Mouse (Mus musculus): ENCODE measurements around the gene Nostrin. TPM values are rescaled to one million over a fixed set of nuclear protein-coding genes. Genes with fewer than 3 reads are reported as not detected.

Nostrin gene
- polyA plus RNA-seq, 1 experiment from 2014 or later: 0.34 TPM

- Histone ChIP-seq H3K9ac (no peak overlapping the region), H3K27me3 (no peaks in the 10 kb centered on the region), H3K4me1 (peaks cover 12% of the 10 kb centered on the region), H3K4me3 (no peak overlapping the region), H3K27ac (peak overlapping the region; percentile 55; the same call in 1 of the 2 replicates), H3K36me3 (peaks cover 7% of the 10 kb centered on the region; the same call in 1 of the 2 replicates), H3K4me2 (peak overlapping the region; percentile 24; the same call in 1 of the 2 replicates), H3K9me3 (no peaks in the 10 kb centered on the region)
- 42% methylated on average over 7 of the region's 7 CpGs for WGBS
- ATAC-seq (ENCODE audit: insufficient number of reproducible peaks, insufficient read depth, low FRiP score, low TSS enrichment, low read depth): no peak
Observed at GRCm38 (mm10) chr2:69109710-69110109, 25.9 kb upstream of the Nostrin start.

GRCm38 (mm10) chr2:69112609-69113008, 23.0 kb upstream of the Nostrin start:
- peaks cover 12% of the 10 kb centered on the region for H3K4me1 ChIP-seq
- WGBS: 85% methylated on average over 5 of the region's 5 CpGs
- no peak for ATAC-seq (ENCODE audit: insufficient number of reproducible peaks, insufficient read depth, low FRiP score, low TSS enrichment, low read depth)

GRCm38 (mm10) chr2:69113829-69114547, 21.6 kb upstream of the Nostrin start:
- 83% methylated on average over 10 of the region's 10 CpGs for WGBS
- H3K27me3 ChIP-seq: no peaks in the 10 kb centered on the region
- H3K4me2 ChIP-seq: no peak overlapping the region
- ATAC-seq (ENCODE audit: insufficient number of reproducible peaks, insufficient read depth, low FRiP score, low TSS enrichment, low read depth): no peak
- no peak overlapping the region for H3K4me3 ChIP-seq
- H3K27ac ChIP-seq: no peak overlapping the region
- peaks cover 14% of the 10 kb centered on the region for H3K36me3 ChIP-seq
- no peak overlapping the region for H3K9ac ChIP-seq
- peaks cover 7% of the 10 kb centered on the region for H3K9me3 ChIP-seq
- H3K4me1 ChIP-seq: peaks cover 9% of the 10 kb centered on the region

More at GRCm38 (mm10) chr2:69112609-69113008, 23.0 kb upstream of the Nostrin start:
- Histone ChIP-seq H3K36me3 (peaks cover 14% of the 10 kb centered on the region), H3K27ac (no peak overlapping the region), H3K4me3 (no peak overlapping the region), H3K9me3 (peaks cover 7% of the 10 kb centered on the region), H3K4me2 (no peak overlapping the region), H3K27me3 (no peaks in the 10 kb centered on the region), H3K9ac (no peak overlapping the region)

DNA sequence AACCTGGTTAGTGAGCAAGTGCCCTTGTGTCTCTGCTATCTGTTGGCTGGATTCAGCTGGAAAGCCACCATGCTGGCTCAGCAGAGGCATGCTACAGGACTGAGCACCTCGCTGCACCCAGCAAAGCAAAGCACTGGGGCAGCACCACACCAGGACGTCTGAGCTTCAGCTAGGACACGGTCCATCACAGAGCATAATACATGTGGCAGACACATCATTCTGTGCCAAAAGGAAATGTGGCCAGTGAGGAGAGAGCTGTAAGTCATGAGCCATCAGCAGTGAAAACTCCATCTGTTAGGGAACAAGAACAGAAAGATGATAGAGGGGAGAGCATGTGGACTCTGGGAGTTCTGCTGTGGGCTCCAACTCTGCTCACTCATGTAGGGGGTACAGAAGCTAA, 19.7 kb upstream of the Nostrin start:
- Histone ChIP-seq H3K27me3 (no peaks in the 10 kb centered on the region), H3K4me3 (no peak overlapping the region), H3K9me3 (peaks cover 7% of the 10 kb centered on the region), H3K4me2 (no peak overlapping the region), H3K27ac (no peak overlapping the region), H3K36me3 (peaks cover 14% of the 10 kb centered on the region), H3K9ac (no peak overlapping the region), H3K4me1 (no peaks in the 10 kb centered on the region)
- no peak for ATAC-seq (ENCODE audit: insufficient number of reproducible peaks, insufficient read depth, low FRiP score, low TSS enrichment, low read depth)
- 92% methylated on average over 3 of the region's 3 CpGs for WGBS

DNA sequence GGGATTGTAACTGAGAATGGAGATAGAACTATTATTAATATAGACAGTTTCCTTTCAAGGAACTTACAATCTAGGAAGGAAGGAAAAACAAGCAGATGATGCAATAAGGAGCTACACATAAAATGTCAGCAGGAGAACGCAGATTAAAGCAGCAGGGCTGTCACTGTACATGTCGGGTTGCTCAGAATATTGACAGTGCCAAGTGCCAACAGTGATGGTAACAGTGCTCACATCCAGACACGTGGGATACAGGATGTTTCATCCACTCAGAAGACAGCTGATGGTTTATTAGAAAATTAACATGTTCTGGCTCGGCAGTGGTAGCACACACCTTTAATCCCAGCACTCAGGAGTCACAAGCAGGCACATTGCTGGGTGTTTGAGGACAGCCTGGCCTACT, 18.8 kb upstream of the Nostrin start:
- H3K27me3 ChIP-seq: no peaks in the 10 kb centered on the region
- H3K9ac ChIP-seq: no peak overlapping the region
- H3K4me1 ChIP-seq: no peaks in the 10 kb centered on the region
- WGBS: 75% methylated on average over 4 of the region's 4 CpGs
- peaks cover 8% of the 10 kb centered on the region for H3K36me3 ChIP-seq
- no peak overlapping the region for H3K27ac ChIP-seq
- H3K9me3 ChIP-seq: peaks cover 7% of the 10 kb centered on the region
- H3K4me3 ChIP-seq: no peak overlapping the region
- no peak overlapping the region for H3K4me2 ChIP-seq
- ATAC-seq (ENCODE audit: insufficient number of reproducible peaks, insufficient read depth, low FRiP score, low TSS enrichment, low read depth): no peak

GRCm38 (mm10) chr2:69118994-69119393, 16.6 kb upstream of the Nostrin start:
- Histone ChIP-seq H3K4me3 (no peak overlapping the region), H3K9me3 (peaks cover 7% of the 10 kb centered on the region), H3K27me3 (no peaks in the 10 kb centered on the region), H3K4me2 (no peak overlapping the region), H3K27ac (no peak overlapping the region), H3K4me1 (no peaks in the 10 kb centered on the region), H3K9ac (no peak overlapping the region), H3K36me3 (peaks cover 8% of the 10 kb centered on the region; the same call in 1 of the 2 replicates)
- WGBS: 84% methylated on average over 1 of the region's 1 CpGs
- ATAC-seq (ENCODE audit: insufficient number of reproducible peaks, insufficient read depth, low FRiP score, low TSS enrichment, low read depth): no peak

- Histone ChIP-seq H3K9me3 (peaks cover 7% of the 10 kb centered on the region), H3K27me3 (no peaks in the 10 kb centered on the region), H3K4me3 (no peak overlapping the region), H3K4me2 (no peak overlapping the region), H3K36me3 (peaks cover 8% of the 10 kb centered on the region; the same call in 1 of the 2 replicates), H3K27ac (no peak overlapping the region), H3K9ac (no peak overlapping the region), H3K4me1 (no peaks in the 10 kb centered on the region)
- WGBS: 86% methylated on average over 2 of the region's 2 CpGs
- no peak for ATAC-seq (ENCODE audit: insufficient number of reproducible peaks, insufficient read depth, low FRiP score, low TSS enrichment, low read depth)
Observed at GRCm38 (mm10) chr2:69119718-69120117, 15.9 kb upstream of the Nostrin start.

- H3K9me3 ChIP-seq: no peaks in the 10 kb centered on the region
- WGBS: 81% methylated on average over 4 of the region's 4 CpGs
- no peak for ATAC-seq (ENCODE audit: insufficient number of reproducible peaks, insufficient read depth, low FRiP score, low TSS enrichment, low read depth)
- no peak overlapping the region for H3K4me2 ChIP-seq
- H3K9ac ChIP-seq: no peak overlapping the region
- no peak overlapping the region for H3K4me3 ChIP-seq
- H3K4me1 ChIP-seq: no peaks in the 10 kb centered on the region
- H3K27me3 ChIP-seq: no peaks in the 10 kb centered on the region
- no peaks in the 10 kb centered on the region for H3K36me3 ChIP-seq
- H3K27ac ChIP-seq: no peak overlapping the region
Observed at GRCm38 (mm10) chr2:69121681-69122080, 13.9 kb upstream of the Nostrin start.

GRCm38 (mm10) chr2:69125425-69125824, 10.2 kb upstream of the Nostrin start:
- H3K36me3 ChIP-seq: no peaks in the 10 kb centered on the region
- ATAC-seq (ENCODE audit: insufficient number of reproducible peaks, insufficient read depth, low FRiP score, low TSS enrichment, low read depth): no peak

DNA sequence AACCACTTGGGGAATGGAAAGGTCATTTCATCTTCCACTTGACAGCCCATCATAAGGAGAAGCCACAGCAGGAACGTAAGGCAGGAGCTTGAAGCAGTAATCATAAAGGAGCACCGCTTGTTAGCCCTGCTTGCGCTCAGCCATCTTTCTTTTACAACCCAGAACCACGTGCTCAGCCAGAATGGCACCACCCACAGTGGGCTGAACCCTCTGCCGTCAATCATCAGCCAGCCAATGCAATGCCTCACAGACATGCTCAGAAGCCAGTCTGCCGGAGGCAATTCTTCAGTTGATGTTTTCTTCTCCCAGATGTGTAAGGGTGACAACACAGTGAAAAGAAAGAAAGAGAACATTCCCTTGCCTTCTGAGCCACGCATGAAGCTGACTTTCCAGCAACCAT, 7.3 kb upstream of the Nostrin start:
- no peaks in the 10 kb centered on the region for H3K36me3 ChIP-seq
- 77% methylated on average over 7 of the region's 7 CpGs for WGBS

More at GRCm38 (mm10) chr2:69125425-69125824, 10.2 kb upstream of the Nostrin start:
- Histone ChIP-seq H3K4me1 (peaks cover 5% of the 10 kb centered on the region), H3K27ac (no peak overlapping the region), H3K27me3 (no peaks in the 10 kb centered on the region), H3K9me3 (no peaks in the 10 kb centered on the region), H3K4me3 (no peak overlapping the region), H3K9ac (no peak overlapping the region), H3K4me2 (no peak overlapping the region)
- 56% methylated on average over 3 of the region's 3 CpGs for WGBS

DNA sequence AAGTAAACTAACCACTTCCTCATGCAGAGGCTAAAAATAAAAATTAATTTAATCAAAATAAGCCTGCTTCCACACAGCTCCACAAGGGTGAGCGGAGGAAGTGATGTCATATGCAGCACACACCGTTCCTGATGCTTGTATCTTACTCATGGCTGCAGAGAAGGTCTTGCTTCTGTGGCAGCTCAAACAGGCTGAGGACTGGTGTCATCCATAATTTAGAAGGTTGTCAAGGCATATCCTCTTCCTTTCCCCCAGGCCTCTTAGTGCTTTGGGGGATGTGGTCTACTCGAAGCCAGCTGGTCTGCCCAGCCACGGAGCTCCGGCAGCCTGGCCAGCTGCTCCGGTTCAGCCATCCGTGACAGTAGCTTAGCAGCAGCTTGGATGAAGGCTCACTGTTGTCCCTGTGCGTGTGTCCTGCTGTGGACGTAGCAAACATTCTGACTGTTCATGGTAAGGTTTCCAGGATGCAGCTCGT, 6.6 kb upstream of the Nostrin start:
- ATAC-seq (ENCODE audit: insufficient number of reproducible peaks, insufficient read depth, low FRiP score, low TSS enrichment, low read depth): no peak
- H3K9ac ChIP-seq: no peak overlapping the region
- no peak overlapping the region for H3K4me3 ChIP-seq
- H3K36me3 ChIP-seq: no peaks in the 10 kb centered on the region
- H3K4me1 ChIP-seq: peaks cover 5% of the 10 kb centered on the region
- H3K9me3 ChIP-seq: no peaks in the 10 kb centered on the region
- H3K27ac ChIP-seq: no peak overlapping the region; the same call in 1 of the 2 replicates
- 32% methylated on average over 10 of the region's 10 CpGs for WGBS
- peak overlapping the region; percentile 20; the same call in 1 of the 2 replicates for H3K4me2 ChIP-seq
- no peaks in the 10 kb centered on the region for H3K27me3 ChIP-seq

More for the DNA sequence above, 7.3 kb upstream of the Nostrin start:
- ATAC-seq (ENCODE audit: insufficient number of reproducible peaks, insufficient read depth, low FRiP score, low TSS enrichment, low read depth): no peak
- H3K4me1 ChIP-seq: peaks cover 5% of the 10 kb centered on the region
- H3K4me2 ChIP-seq: no peak overlapping the region
- no peaks in the 10 kb centered on the region for H3K27me3 ChIP-seq
- no peak overlapping the region for H3K9ac ChIP-seq
- H3K27ac ChIP-seq: no peak overlapping the region
- H3K9me3 ChIP-seq: no peaks in the 10 kb centered on the region
- H3K4me3 ChIP-seq: no peak overlapping the region
